Mouse (Mus musculus) telencephalon, adult 2 months (tissue): ENCODE data around the gene Retsat.

ENCODE experiments used
- DNase-seq: peaks from one replicate; pipeline ENCODE4 v3.0.0-alpha.2; 2011; ENCODE audit warnings: low read depth, low spot score

Retsat gene

GRCm38 (mm10) chr6:72588307-72588706 is 10.0 kb upstream of the Retsat start:
- no peak for DNase-seq

GRCm38 (mm10) chr6:72590111-72590510 is 8.2 kb upstream of the Retsat start:
- DNase-seq: no peak

GRCm38 (mm10) chr6:72593011-72593803 is 5.1 kb upstream of the Retsat start:
- DNase-seq: no peak

- no peak for DNase-seq
Observed at GRCm38 (mm10) chr6:72593914-72594313, 4.4 kb upstream of the Retsat start.

- DNase-seq: peak; percentile 4
Observed at GRCm38 (mm10) chr6:72597083-72597874, 996 bp upstream of the Retsat start.

- DNase-seq: no peak
Observed at GRCm38 (mm10) chr6:72598791-72599557, 699 bp downstream of the Retsat start.

GRCm38 (mm10) chr6:72600216-72600615 is 1.9 kb downstream of the Retsat start:
- DNase-seq: no peak

GRCm38 (mm10) chr6:72600771-72601170 is 2.5 kb downstream of the Retsat start:
- no peak for DNase-seq

GRCm38 (mm10) chr6:72601732-72602131 is 3.5 kb downstream of the Retsat start:
- DNase-seq: peak; percentile 26

GRCm38 (mm10) chr6:72604066-72604465 is 5.8 kb downstream of the Retsat start:
- DNase-seq: no peak

- DNase-seq: no peak
Observed at GRCm38 (mm10) chr6:72607060-72607459, 8.8 kb downstream of the Retsat start.

GRCm38 (mm10) chr6:72607676-72608075 is 9.4 kb downstream of the Retsat start:
- DNase-seq: no peak

GRCm38 (mm10) chr6:72608662-72609184 is 10.4 kb downstream of the Retsat start:
- no peak for DNase-seq

GRCm38 (mm10) chr6:72610261-72610660 is 12.0 kb downstream of the Retsat start:
- DNase-seq: no peak

- no peak for DNase-seq
Observed at GRCm38 (mm10) chr6:72615151-72615550, 16.9 kb downstream of the Retsat start.

- DNase-seq: no peak
Observed at GRCm38 (mm10) chr6:72615561-72616375, 17.5 kb downstream of the Retsat start.

- DNase-seq: peak; percentile 93
Observed at GRCm38 (mm10) chr6:72616643-72617288, 18.5 kb downstream of the Retsat start, which contains the start of gene Tgoln1. TSS of gene Tgoln1 (minus strand) at chr6:72617000.

- no peak for DNase-seq
Observed at GRCm38 (mm10) chr6:72619734-72620532, 21.7 kb downstream of the Retsat start.

- no peak for DNase-seq
Observed at GRCm38 (mm10) chr6:72620920-72621319, 22.6 kb downstream of the Retsat start.
